Comparison of ENCODE assay signal across 33 mouse cellular contexts in the genomic region with DNA sequence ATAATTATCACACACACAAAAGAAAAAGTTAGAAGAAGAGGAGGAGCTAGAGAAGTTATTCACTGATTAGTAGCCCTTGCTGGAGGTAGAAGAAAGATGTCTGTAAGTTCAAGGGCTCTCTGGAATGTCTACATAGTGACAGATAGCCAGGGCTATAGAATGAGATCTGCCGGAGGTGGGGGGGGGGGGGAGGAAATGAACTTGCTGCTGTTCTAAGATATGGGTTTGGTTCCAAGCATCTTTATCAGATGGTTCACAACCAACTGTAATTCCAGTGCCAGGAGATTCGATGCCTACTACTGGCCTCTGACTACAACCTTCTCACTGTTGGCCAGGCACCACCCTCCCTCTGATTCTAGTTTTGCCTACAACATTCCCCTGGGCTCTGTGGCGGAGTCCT. TPM values are rescaled to one million over a fixed set of nuclear protein-coding genes. Genes with fewer than 3 reads are reported as not detected.
DNase-seq lines count a peak whose midpoint lies in the region; ATAC-seq lines count a peak whose summit lies in the region.
"Had no signal": no experiment of that assay in that cellular context is flagged by ENCODE, and none has a peak within 500 bp of the region (broad histone marks: within the 10 kb centered on the region; RNA-seq: fewer than 3 reads in every experiment).

No protein-coding gene starts in this region.

- no peaks in the 10 kb centered on the region for H3K9me3 ChIP-seq in neural tube, embryonic 11.5 days (ENCODE audit: control insufficient read depth, low read length)
- H3K9me3 ChIP-seq in liver, embryonic 11.5 days (ENCODE audit: control insufficient read depth, low read length): no peaks in the 10 kb centered on the region
- H3K9me3 ChIP-seq in liver, embryonic 16.5 days (replicated peaks; ENCODE audit: control insufficient read depth, low read length): no peaks in the 10 kb centered on the region
- H3K9me3 ChIP-seq: embryonic facial prominence, embryonic 13.5 days; heart, embryonic 15.5 days; hindbrain, embryonic 13.5 days; limb, embryonic 13.5 days had no signal

- ATAC-seq in neural tube, embryonic 11.5 days (ENCODE audit: insufficient read depth, low FRiP score, low TSS enrichment): no peak
- ATAC-seq in liver, embryonic 11.5 days (replicated peaks; ENCODE audit: low FRiP score): peak; percentile 78
- ATAC-seq in liver, embryonic 16.5 days (ENCODE audit: low read depth): peak; percentile 76
- no peak for ATAC-seq in monocyte, adult 5-6 weeks (replicated peaks; ENCODE audit: insufficient number of reproducible peaks, low FRiP score, low TSS enrichment, poor library complexity, severe bottlenecking)
- ATAC-seq in CD4-positive, CD25-positive, alpha-beta regulatory T cell, adult 4 months: no peak
- ATAC-seq: forebrain, postnatal 0 days; midbrain, embryonic 16.5 days; Patski had no signal

- H3K27ac ChIP-seq in neural tube, embryonic 11.5 days (ENCODE audit: low read depth, low read length): no peak overlapping the region
- no peak overlapping the region for H3K27ac ChIP-seq in liver, embryonic 11.5 days (ENCODE audit: low read depth, low read length)
- H3K27ac ChIP-seq in liver, embryonic 16.5 days (ENCODE audit: low read length): no peak overlapping the region
- H3K27ac ChIP-seq: embryonic facial prominence, embryonic 13.5 days; heart, embryonic 15.5 days; hindbrain, embryonic 13.5 days; layer of hippocampus, adult 2 months; left cerebral cortex, adult 2 months; limb, embryonic 13.5 days; macrophage; midbrain, embryonic 10.5 days had no signal

- H3K27me3 ChIP-seq in neural tube, embryonic 11.5 days (ENCODE audit: control insufficient read depth, insufficient read depth, low read length): no peaks in the 10 kb centered on the region
- no peaks in the 10 kb centered on the region for H3K27me3 ChIP-seq in liver, embryonic 11.5 days (replicated peaks; ENCODE audit: control insufficient read depth, insufficient read depth, low read length)
- H3K27me3 ChIP-seq in liver, embryonic 16.5 days (ENCODE audit: control insufficient read depth, insufficient read depth, low read depth, low read length): no peaks in the 10 kb centered on the region
- H3K27me3 ChIP-seq: CH12.LX; embryonic facial prominence, embryonic 13.5 days; heart, embryonic 15.5 days; hindbrain, embryonic 13.5 days; limb, embryonic 13.5 days had no signal

- no peaks in the 10 kb centered on the region for H3K36me3 ChIP-seq in neural tube, embryonic 11.5 days (ENCODE audit: control insufficient read depth, insufficient read depth, low read length)
- H3K36me3 ChIP-seq in liver, embryonic 11.5 days (ENCODE audit: control insufficient read depth, insufficient read depth, low read length): no peaks in the 10 kb centered on the region
- no peaks in the 10 kb centered on the region for H3K36me3 ChIP-seq in liver, embryonic 16.5 days (ENCODE audit: control insufficient read depth, insufficient read depth)
- H3K36me3 ChIP-seq: embryonic facial prominence, embryonic 13.5 days; forebrain, embryonic 10.5 days; heart, embryonic 15.5 days; hindbrain, embryonic 13.5 days; limb, embryonic 13.5 days; midbrain, embryonic 10.5 days had no signal

- no peak overlapping the region for H3K9ac ChIP-seq in neural tube, embryonic 11.5 days (ENCODE audit: low read length)
- no peak overlapping the region for H3K9ac ChIP-seq in liver, embryonic 11.5 days (ENCODE audit: low read depth, low read length)
- no peak overlapping the region; the same call in 1 of the 2 replicates for H3K9ac ChIP-seq in liver, embryonic 16.5 days (ENCODE audit: low read depth, low read length)
- H3K9ac ChIP-seq: embryonic facial prominence, embryonic 13.5 days; forebrain, postnatal 0 days; heart, embryonic 15.5 days; hindbrain, embryonic 13.5 days; limb, embryonic 13.5 days had no signal

- H3K4me3 ChIP-seq in neural tube, embryonic 11.5 days (ENCODE audit: low read depth, low read length): no peak overlapping the region
- no peak overlapping the region for H3K4me3 ChIP-seq in liver, embryonic 11.5 days (ENCODE audit: low read depth, low read length)
- H3K4me3 ChIP-seq in liver, embryonic 16.5 days (ENCODE audit: low read depth, low read length): no peak overlapping the region
- H3K4me3 ChIP-seq: embryonic facial prominence, embryonic 13.5 days; forebrain, embryonic 10.5 days; heart, embryonic 15.5 days; hindbrain, embryonic 13.5 days; layer of hippocampus, adult 2 months; left cerebral cortex, adult 2 months; limb, embryonic 13.5 days; midbrain, embryonic 10.5 days; myocyte had no signal

- peak; percentile 6 for DNase-seq in neural tube, embryonic 11.5 days (ENCODE audit: low spot score)
- no peak for DNase-seq in neural tube, embryonic 10.5 days (ENCODE audit: extremely low spot score, low spot score)
- DNase-seq in liver, embryonic 11.5 days (ENCODE audit: low spot score): no peak
- DNase-seq in adrenal gland, adult 2 months: no peak
- DNase-seq: adrenal gland, postnatal 14 days; B cell, adult 2 months; cerebellum, adult 11 months; cerebellum, adult 9-10 months; cerebellum, postnatal 36 days; forebrain, postnatal 0 days; heart, postnatal 36 days; kidney, adult 18-20 months; kidney, postnatal 36 days; lung, adult 2 months; lung, postnatal 10 days; retina, postnatal 1 day; right cerebral cortex, postnatal 14 days had no signal

- no peaks in the 10 kb centered on the region for H3K4me1 ChIP-seq in neural tube, embryonic 11.5 days (ENCODE audit: control insufficient read depth, insufficient read depth, low read length)
- peaks cover 16% of the 10 kb centered on the region; the same call in 1 of the 2 replicates for H3K4me1 ChIP-seq in liver, embryonic 11.5 days (replicated peaks; ENCODE audit: control insufficient read depth, insufficient read depth, low read length)
- peaks cover 22% of the 10 kb centered on the region for H3K4me1 ChIP-seq in liver, embryonic 16.5 days (ENCODE audit: control insufficient read depth, low read depth, low read length)
- H3K4me1 ChIP-seq: limb, embryonic 13.5 days had no signal

- 90% methylated on average over 3 of the region's 3 CpGs for WGBS in neural tube, embryonic 11.5 days
- WGBS in liver, embryonic 11.5 days: 46% methylated on average over 3 of the region's 3 CpGs
- WGBS in liver, embryonic 16.5 days (ENCODE audit: insufficient replicate concordance): 29% methylated on average over 3 of the region's 3 CpGs

- H3K4me2 ChIP-seq in neural tube, embryonic 11.5 days (ENCODE audit: low read depth): no peak overlapping the region
- no peak overlapping the region for H3K4me2 ChIP-seq in liver, embryonic 11.5 days
- H3K4me2 ChIP-seq in liver, embryonic 16.5 days (ENCODE audit: low read depth, low read length): 0 out of 2 replicates have a peak overlapping the region, but pooled peaks have one; percentile 2
- H3K4me2 ChIP-seq: embryonic facial prominence, embryonic 13.5 days; heart, embryonic 15.5 days; hindbrain, embryonic 13.5 days; limb, embryonic 13.5 days had no signal

RNA-seq across cellular contexts. Expression of a gene that starts 46.9 kb away (rescaled TPM):
- polyA plus RNA-seq in neural tube, embryonic 11.5 days (2014; fragmentation: Nextera tagmentation; extraction: Ambion mirVana): 57.2 and 59.2 TPM in 2 replicates
- polyA plus RNA-seq in liver, embryonic 11.5 days (2014; fragmentation: Nextera tagmentation; extraction: Ambion mirVana): 65.0 and 69.0 TPM in 2 replicates
- polyA plus RNA-seq in liver, embryonic 16.5 days (2015; fragmentation: Nextera tagmentation; extraction: Ambion mirVana): 26.2 and 28.4 TPM in 2 replicates
- total RNA-seq in monocyte, adult 5-6 weeks (2017): 301 to 321 TPM (median 307 TPM) in 3 replicates
- polyA plus RNA-seq in CD4-positive, CD25-positive, alpha-beta regulatory T cell, adult 4 months (2017; shearing (Covaris generic)): 100 to 1,000 TPM; 128 to 172 TPM
- total RNA-seq in adrenal gland, adult 2 months (2021): 10 to 100 TPM; 43.1 to 46.6 TPM
- 9.4 and 11.6 TPM in 2 replicates for polyA plus RNA-seq in adrenal gland, adult 2 months (2012; rRNA removed)

RNA-seq across cellular contexts. Expression of a gene that starts 53.3 kb away (rescaled TPM):
- polyA plus RNA-seq in neural tube, embryonic 11.5 days (2014; fragmentation: Nextera tagmentation; extraction: Ambion mirVana): 168 and 170 TPM in 2 replicates
- 180 and 196 TPM in 2 replicates for polyA plus RNA-seq in liver, embryonic 11.5 days (2014; fragmentation: Nextera tagmentation; extraction: Ambion mirVana)
- 85.5 and 91.8 TPM in 2 replicates for polyA plus RNA-seq in liver, embryonic 16.5 days (2015; fragmentation: Nextera tagmentation; extraction: Ambion mirVana)
- 48.5 to 69.7 TPM (median 51.8 TPM) in 3 replicates for total RNA-seq in monocyte, adult 5-6 weeks (2017)
- polyA plus RNA-seq in CD4-positive, CD25-positive, alpha-beta regulatory T cell, adult 4 months (2017; shearing (Covaris generic)): 10 to 100 TPM; 51.1 to 85.0 TPM
- 10 to 100 TPM; 73.7 to 82.0 TPM for total RNA-seq in adrenal gland, adult 2 months (2021)
- 41.6 and 47.4 TPM in 2 replicates for polyA plus RNA-seq in adrenal gland, adult 2 months (2012; rRNA removed)

Comparison
In these comparisons a context has a peak if more than half of its experiments do, and no peak if none do; other contexts are left out.
1. ATAC-seq: peak in liver, embryonic 11.5 days (single experiment) and liver, embryonic 16.5 days (single experiment); none in neural tube, embryonic 11.5 days (single experiment), monocyte, adult 5-6 weeks (single experiment) and CD4-positive, CD25-positive, alpha-beta regulatory T cell, adult 4 months (single experiment).